In genomic region chr2:43542615-43543014, GRCm38 (mm10) we compare ENCODE assay signal across 23 mouse cellular contexts. TPM values are rescaled to one million over a fixed set of nuclear protein-coding genes. Genes with fewer than 3 reads are reported as not detected.
DNase-seq lines count a peak whose midpoint lies in the region; ATAC-seq and TF ChIP-seq lines count a peak whose summit lies in the region.
"Had no signal": no experiment of that assay in that cellular context is flagged by ENCODE, and none has a peak within 500 bp of the region (broad histone marks: within the 10 kb centered on the region; RNA-seq: fewer than 3 reads in every experiment).

No protein-coding gene starts in this region.

- no peak for TF ChIP-seq RAD21 in MEL (IDR thresholded peaks at IDR 0.05; ENCODE audit: low read depth, low read length)

- H3K4me1 ChIP-seq in MEL (ENCODE audit: control insufficient read depth in 1 of 2, insufficient read depth in 2 of 2, low read length in 2 of 2) = no peaks in the 10 kb centered on the region
- H3K4me1 ChIP-seq: embryonic facial prominence, embryonic 10.5 days; embryonic facial prominence, embryonic 12.5 days; forebrain, embryonic 13.5 days had no signal

- TF ChIP-seq EP300 in MEL (IDR thresholded peaks at IDR 0.05; ENCODE audit: low read depth in 1 of 2, low read length in 2 of 2) = no peak

- peak; percentile 40 for DNase-seq in MEL (ENCODE audit: low read depth, low spot score)
- no peak for DNase-seq in layer of hippocampus, postnatal 10 days (ENCODE audit: low spot score in 2 of 2)
- DNase-seq: adrenal gland, adult 2 months; adrenal gland, postnatal 10 days; adrenal gland, postnatal 25 days; B cell, adult 2 months; cerebellum, adult 11 months; cerebellum, adult 18-20 months; cerebellum, adult 8-10 months; cerebellum, adult 9-11 months; cerebellum, postnatal 14 days; cerebellum, postnatal 36 days had no signal

- H3K9ac ChIP-seq in MEL (ENCODE audit: control insufficient read depth, low read depth, low read length, poor library complexity, severe bottlenecking) = no peak overlapping the region
- H3K9ac ChIP-seq: embryonic facial prominence, embryonic 12.5 days; forebrain, embryonic 13.5 days had no signal

- no peak for TF ChIP-seq CTCF in MEL (IDR thresholded peaks at IDR 0.05 in 2 of 3, conservative IDR thresholded peaks at IDR 0.05 in 1 of 3; ENCODE audit: control insufficient read depth in 1 of 3, insufficient read depth in 1 of 3, low read depth in 2 of 3, low read length in 3 of 3, poor library complexity in 1 of 3, severe bottlenecking in 1 of 3)

- no peak overlapping the region for H3K4me3 ChIP-seq in MEL (ENCODE audit: control insufficient read depth in 1 of 2, insufficient read depth in 1 of 2, low read depth in 2 of 2, low read length in 2 of 2)
- H3K4me3 ChIP-seq: embryonic facial prominence, embryonic 10.5 days; embryonic facial prominence, embryonic 12.5 days; forebrain, embryonic 13.5 days had no signal

- TF ChIP-seq POLR2A in MEL (IDR thresholded peaks at IDR 0.05; ENCODE audit: control insufficient read depth in 1 of 2, insufficient read depth in 1 of 2, low read depth in 1 of 2, low read length in 2 of 2, poor library complexity in 1 of 2) = no peak

- no peak overlapping the region for H3K27ac ChIP-seq in MEL (ENCODE audit: control insufficient read depth, low read depth, low read length)
- H3K27ac ChIP-seq: embryonic facial prominence, embryonic 10.5 days; embryonic facial prominence, embryonic 12.5 days; forebrain, embryonic 13.5 days had no signal

- H3K79me2 ChIP-seq in MEL (ENCODE audit: control insufficient read depth, insufficient read depth, low read length, poor library complexity) = no peaks in the 10 kb centered on the region

- peak; percentile 72 for ATAC-seq in common myeloid progenitor, adult 5-6 weeks (replicated peaks; ENCODE audit: low read depth, poor library complexity, severe bottlenecking)
- ATAC-seq in megakaryocyte progenitor cell, adult 5-6 weeks (replicated peaks; ENCODE audit: poor library complexity) = 0 out of 2 replicates have a peak, but pooled peaks have one; percentile 22
- no peak for ATAC-seq in granulocyte monocyte progenitor cell, adult 5-6 weeks (replicated peaks; ENCODE audit: poor library complexity, severe bottlenecking)
- ATAC-seq: CD4-positive, CD25-positive, alpha-beta regulatory T cell, adult 4 months; forebrain, embryonic 13.5 days; forebrain, embryonic 16.5 days; Patski had no signal

- H3K27me3 ChIP-seq in MEL (ENCODE audit: control insufficient read depth in 1 of 2, insufficient read depth in 2 of 2, low read length in 2 of 2) = no peaks in the 10 kb centered on the region
- H3K27me3 ChIP-seq: CH12.LX; embryonic facial prominence, embryonic 12.5 days; forebrain, embryonic 13.5 days; Patski had no signal

- H3K36me3 ChIP-seq in MEL (ENCODE audit: control insufficient read depth in 1 of 2, insufficient read depth in 2 of 2, low read length in 2 of 2) = no peaks in the 10 kb centered on the region
- H3K36me3 ChIP-seq: embryonic facial prominence, embryonic 10.5 days; embryonic facial prominence, embryonic 12.5 days; G1E had no signal

- no peaks in the 10 kb centered on the region for H3K9me3 ChIP-seq in MEL (replicated peaks; ENCODE audit: insufficient read depth, low read length)
- H3K9me3 ChIP-seq: embryonic facial prominence, embryonic 10.5 days; embryonic facial prominence, embryonic 12.5 days; forebrain, embryonic 13.5 days; G1E had no signal

TF ChIP-seq in MEL, 35 proteins besides CTCF, POLR2A, EP300 and RAD21:
- no peak for TF ChIP-seq USF1 (IDR thresholded peaks at IDR 0.05; ENCODE audit: low read depth, low read length)
- TF ChIP-seq ZMIZ1 (IDR thresholded peaks at IDR 0.05; ENCODE audit: low read depth, low read length) = no peak
- no peak for TF ChIP-seq NELFE (IDR thresholded peaks at IDR 0.05; ENCODE audit: low read depth, low read length)
- no peak for TF ChIP-seq MXI1 (IDR thresholded peaks at IDR 0.05; ENCODE audit: low read depth, low read length)
- no peak for TF ChIP-seq HCFC1 (IDR thresholded peaks at IDR 0.05; ENCODE audit: low read depth, low read length)
- TF ChIP-seq SMC3 (IDR thresholded peaks at IDR 0.05; ENCODE audit: low read depth, low read length) = no peak
- no peak for TF ChIP-seq NRF1 (IDR thresholded peaks at IDR 0.05; ENCODE audit: insufficient read depth, low read depth, low read length, poor library complexity, severe bottlenecking)
- no peak for TF ChIP-seq ELF1 (IDR thresholded peaks at IDR 0.05; ENCODE audit: low read depth, low read length)
- no peak for TF ChIP-seq KAT2A (conservative IDR thresholded peaks at IDR 0.05; ENCODE audit: low read depth, low read length)
- TF ChIP-seq ETS1 (IDR thresholded peaks at IDR 0.05; ENCODE audit: low read depth, low read length) = no peak
- no peak for TF ChIP-seq CHD2 (IDR thresholded peaks at IDR 0.05; ENCODE audit: low read length)
- TF ChIP-seq TCF12 (IDR thresholded peaks at IDR 0.05; ENCODE audit: low read depth, low read length) = no peak
- no peak for TF ChIP-seq USF2 (IDR thresholded peaks at IDR 0.05; ENCODE audit: borderline replicate concordance in 1 of 2, insufficient read depth in 1 of 2, low read depth in 1 of 2, low read length in 2 of 2)
- TF ChIP-seq ZNF384 (IDR thresholded peaks at IDR 0.05; ENCODE audit: low read depth, low read length) = no peak

RNA-seq across cellular contexts. Expression of gene Kynu, which starts 12.5 kb away (rescaled TPM):
- 0.04 TPM in 1 of 2 replicates, not detected in the other for total RNA-seq in MEL (2012; rRNA removed)
- not detected for polyA plus RNA-seq in MEL (2012; ENCODE audit: insufficient read depth in 1 of 2, insufficient read length in 2 of 2, low read depth in 1 of 2, low replicate concordance in 2 of 2, missing spikeins in 1 of 2)
- total RNA-seq in common myeloid progenitor, adult 5-6 weeks (2017) = 0.53 and 1.4 TPM in 2 replicates
- 0.10 and 0.22 TPM in 2 replicates for total RNA-seq in megakaryocyte progenitor cell, adult 5-6 weeks (2015)
- total RNA-seq in megakaryocyte progenitor cell, adult 5-6 weeks (2017) = not detected in 2 replicates
- total RNA-seq in layer of hippocampus, postnatal 10 days (2021) = under 1 TPM in 1 of 2 experiments, not detected in 1; 0.16 TPM
- not detected in 2 replicates for total RNA-seq in granulocyte monocyte progenitor cell, adult 5-6 weeks (2014; fragmentation: Nextera tagmentation)
- 0.04 TPM in 1 of 2 replicates, not detected in the other for total RNA-seq in granulocyte monocyte progenitor cell, adult 5-6 weeks (2017)
- total RNA-seq: adrenal gland, postnatal 25 days had no signal
- polyA plus RNA-seq: adrenal gland, adult 2 months; G1E had no signal
